Mouse (Mus musculus) small intestine, adult 2 months (tissue): ENCODE measurements at regions not wholly inside any gene's neighbourhood (a gene's known extent, or its start where the extent isn't known, plus 50 kb on each side); places are given as distances from the start of the nearest gene placed in this dataset.
A peak's percentile ranks its signal among the peaks of the same experiment; 100 is the strongest.

ENCODE experiments used
- CTCF ChIP-seq: fragments of 200-500 bp; IDR thresholded peaks from 2 replicates; pipeline ENCODE4 v1.5.1; 2012; ENCODE audit warnings: low read depth, mild to moderate bottlenecking, control low read depth, inconsistent platforms, low read length, moderate library complexity, mixed read lengths; ENCODE audit not compliant: insufficient replicate concordance, insufficient read length; ENCODE audit errors: extremely low read depth
- POLR2A ChIP-seq: fragments of 200-500 bp; IDR thresholded peaks from 2 replicates; pipeline ENCODE4 v1.6.1; 2012; ENCODE audit warnings: low read depth, mild to moderate bottlenecking, control low read depth, inconsistent platforms, low read length, moderate library complexity

DNA sequence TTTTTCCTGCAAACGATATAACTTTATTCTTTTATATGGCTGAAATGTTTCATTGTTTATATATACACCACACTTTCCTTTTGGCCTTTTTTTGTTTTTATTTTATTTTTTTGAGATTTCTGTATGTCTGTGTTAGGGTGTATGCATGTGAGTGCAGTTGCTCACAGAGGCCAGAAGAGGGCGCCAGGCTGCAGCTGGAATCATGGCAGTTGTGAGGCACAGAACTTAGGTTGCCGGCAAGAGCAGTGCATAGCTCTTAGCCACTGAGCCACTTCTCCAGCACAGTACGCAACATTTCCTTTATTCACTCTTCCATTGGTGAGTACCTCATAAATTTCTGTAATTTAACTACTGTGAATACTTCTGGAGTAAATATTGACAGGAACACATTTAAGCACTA, 100.8 kb upstream of the Mrps10 start:
- TF ChIP-seq CTCF (peak; percentile 35; the same call in 1 of the 2 replicates), POLR2A (no peak)
